Mouse (Mus musculus) embryonic fibroblast, embryonic 13.5 days (primary cell): ENCODE measurements around the gene B4galnt1.

Experiments used
- CTCF ChIP-seq: IDR thresholded peaks from 2 replicates; pipeline ENCODE4 v1.5.1; 2011; ENCODE audit warnings: mild to moderate bottlenecking, control low read depth, low read length, moderate library complexity, borderline replicate concordance; ENCODE audit not compliant: insufficient read depth
- POLR2A ChIP-seq: IDR thresholded peaks from 2 replicates; pipeline ENCODE4 v1.6.1; 2011; ENCODE audit warnings: low read depth, mild to moderate bottlenecking, control low read depth, low read length, moderate library complexity

DNA sequence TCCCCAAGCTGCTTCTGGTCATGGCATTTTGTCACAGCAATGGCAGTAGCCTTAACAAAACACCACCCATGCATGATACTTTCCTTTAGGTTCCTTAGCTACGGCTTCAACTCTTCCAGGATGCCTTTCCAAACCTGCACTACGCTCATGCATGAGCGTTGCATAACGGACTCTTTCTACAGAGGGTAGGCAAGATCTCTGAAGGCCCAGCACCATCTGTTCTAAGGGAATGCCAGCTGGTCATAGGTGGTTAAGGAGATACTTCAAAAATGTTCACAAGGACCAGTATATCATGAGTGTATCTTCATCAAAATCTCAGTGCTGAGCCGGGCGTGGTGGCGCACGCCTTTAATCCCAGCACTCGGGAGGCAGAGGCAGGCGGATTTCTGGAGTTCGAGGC is 51.4 kb downstream of the B4galnt1 start:
- TF ChIP-seq POLR2A (no peak), CTCF (no peak)
